Mouse (Mus musculus): ENCODE data around the gene Hivep3.

The Hivep3 gene

GRCm38 (mm10) chr4:119975242-119975641, 241.7 kb downstream of the Hivep3 start:
- no peak for DNase-seq (ENCODE audit: low read depth, low spot score)

GRCm38 (mm10) chr4:119975822-119976221, 242.2 kb downstream of the Hivep3 start:
- DNase-seq (ENCODE audit: low read depth, low spot score), result no peak

- no peak for DNase-seq (ENCODE audit: low read depth, low spot score)
These were observed 243.0 kb downstream of the Hivep3 start for GRCm38 (mm10) chr4:119976428-119977168.

GRCm38 (mm10) chr4:119977817-119978491, 244.4 kb downstream of the Hivep3 start:
- DNase-seq (ENCODE audit: low read depth, low spot score), result no peak

GRCm38 (mm10) chr4:119979238-119979829, 245.8 kb downstream of the Hivep3 start:
- DNase-seq (ENCODE audit: low read depth, low spot score), result no peak

- no peak for DNase-seq (ENCODE audit: low read depth, low spot score)
These were observed 246.3 kb downstream of the Hivep3 start for GRCm38 (mm10) chr4:119979918-119980317.

GRCm38 (mm10) chr4:119981047-119981720, 247.6 kb downstream of the Hivep3 start:
- no peak for DNase-seq (ENCODE audit: low read depth, low spot score)

- DNase-seq (ENCODE audit: low read depth, low spot score), result no peak
These were observed 252.5 kb downstream of the Hivep3 start for GRCm38 (mm10) chr4:119986065-119986464.

- DNase-seq (ENCODE audit: low read depth, low spot score), result no peak
These were observed 253.2 kb downstream of the Hivep3 start for GRCm38 (mm10) chr4:119986580-119987291.

- no peak for DNase-seq (ENCODE audit: low read depth, low spot score)
These were observed 253.9 kb downstream of the Hivep3 start for GRCm38 (mm10) chr4:119987376-119988087.

- DNase-seq (ENCODE audit: low read depth, low spot score), result no peak
These were observed 255.6 kb downstream of the Hivep3 start for GRCm38 (mm10) chr4:119989031-119989693.

GRCm38 (mm10) chr4:119990346-119990745, 256.8 kb downstream of the Hivep3 start:
- no peak for DNase-seq (ENCODE audit: low read depth, low spot score)

- no peak for DNase-seq (ENCODE audit: low read depth, low spot score)
These were observed 257.3 kb downstream of the Hivep3 start for GRCm38 (mm10) chr4:119990841-119991240.

- no peak for DNase-seq (ENCODE audit: low read depth, low spot score)
These were observed 258.2 kb downstream of the Hivep3 start for GRCm38 (mm10) chr4:119991758-119992157.

GRCm38 (mm10) chr4:119996377-119996776, 262.8 kb downstream of the Hivep3 start:
- DNase-seq (ENCODE audit: low read depth, low spot score), result peak; percentile 10

GRCm38 (mm10) chr4:119997351-119997750, 263.8 kb downstream of the Hivep3 start:
- no peak for DNase-seq (ENCODE audit: low read depth, low spot score)

GRCm38 (mm10) chr4:119998911-119999310, 265.3 kb downstream of the Hivep3 start:
- no peak for DNase-seq (ENCODE audit: low read depth, low spot score)

- DNase-seq (ENCODE audit: low read depth, low spot score), result no peak
These were observed 267.3 kb downstream of the Hivep3 start for GRCm38 (mm10) chr4:120000881-120001280.

GRCm38 (mm10) chr4:120003006-120003405, 269.4 kb downstream of the Hivep3 start:
- peak; percentile 23 for DNase-seq (ENCODE audit: low read depth, low spot score)

- no peak for DNase-seq (ENCODE audit: low read depth, low spot score)
These were observed 272.5 kb downstream of the Hivep3 start for GRCm38 (mm10) chr4:120006046-120006445.

Data from ZHBTc4 (cell line).